Mouse (Mus musculus) fibroblast of lung, adult 2 months (primary cell): Measurements from ENCODE around the gene AA986860.

Experiments used
- DNase-seq: peaks from one replicate; pipeline ENCODE4 v3.0.0-alpha.2; 2011; ENCODE audit warnings: low read depth

AA986860 gene

DNA sequence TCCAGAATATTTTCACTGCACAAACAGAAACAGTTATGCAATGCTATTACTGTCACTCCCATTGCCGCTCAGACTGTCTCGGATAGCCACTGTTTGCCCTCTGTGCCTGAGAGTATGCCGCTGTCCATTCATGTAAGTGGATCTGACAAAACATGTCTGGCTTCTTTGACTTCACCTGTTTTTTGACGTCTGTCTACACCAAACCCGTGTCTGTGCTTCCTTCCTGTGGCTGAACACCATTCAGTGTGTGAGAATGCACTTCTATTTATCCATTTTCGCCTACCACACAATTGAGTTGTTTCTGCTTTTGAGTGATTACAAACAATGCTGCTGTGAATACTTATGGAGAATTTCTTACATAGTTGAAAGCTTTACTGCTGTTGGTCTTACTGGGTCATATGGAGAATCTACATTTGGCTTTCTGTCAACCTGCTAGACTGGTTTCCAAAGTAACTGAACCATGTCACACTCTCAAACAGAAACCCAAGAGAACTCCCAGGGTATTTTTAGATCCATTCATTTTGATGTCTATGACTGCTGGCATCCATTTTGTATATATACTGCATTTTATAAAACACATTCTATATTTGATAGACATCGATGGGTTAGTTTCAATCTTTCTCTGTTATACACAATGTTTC, 44.0 kb downstream of the AA986860 start:
- DNase-seq = no peak

- DNase-seq = no peak
Observed at GRCm38 (mm10) chr1:130776645-130777044, 44.9 kb downstream of the AA986860 start.

DNA sequence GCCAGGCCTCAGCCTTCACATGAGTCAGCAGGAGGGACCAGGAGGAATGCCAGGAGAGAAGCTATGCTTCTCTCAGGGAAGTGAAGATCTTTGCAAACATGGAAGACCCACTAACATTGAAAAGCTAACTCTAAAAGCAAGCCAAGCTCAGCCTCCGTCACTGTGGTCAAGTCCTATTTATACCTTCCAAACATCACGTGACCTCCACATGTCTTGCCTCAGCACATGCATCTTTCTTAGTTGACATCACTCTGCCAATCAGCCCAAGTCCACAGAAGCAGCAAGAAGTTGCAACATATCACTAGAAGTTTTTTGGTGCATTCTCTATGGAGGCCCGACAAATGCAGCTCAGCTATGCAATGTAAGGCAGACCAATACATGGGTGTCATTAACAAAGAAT, 48.1 kb downstream of the AA986860 start:
- DNase-seq = no peak

GRCm38 (mm10) chr1:130784054-130784453, 52.3 kb downstream of the AA986860 start:
- no peak for DNase-seq

DNA sequence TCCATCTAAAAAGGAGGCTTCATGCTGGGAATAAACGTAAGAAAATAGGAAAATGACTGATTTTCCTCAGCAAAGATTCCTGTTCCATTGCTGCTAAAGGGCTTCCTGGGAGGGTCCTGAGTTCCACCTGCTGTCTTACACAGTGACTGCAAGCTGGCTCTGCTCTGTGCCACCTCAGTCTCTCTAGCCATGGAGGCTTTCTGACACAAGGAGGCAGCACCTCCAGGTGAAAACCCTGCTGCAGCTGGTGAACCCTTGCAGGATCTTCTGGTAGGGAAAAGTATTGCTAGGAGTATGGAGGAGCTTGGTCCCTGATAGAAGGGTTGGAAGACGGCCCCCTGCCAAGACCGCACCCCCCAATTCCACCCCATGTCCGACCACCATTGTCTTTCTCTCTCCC, 55.2 kb downstream of the AA986860 start:
- DNase-seq = no peak

- no peak for DNase-seq
Observed at GRCm38 (mm10) chr1:130789512-130790451, 58.0 kb downstream of the AA986860 start.
